Mouse (Mus musculus): Measurements from ENCODE around the gene Nubp1.
A peak's percentile ranks its signal among the peaks of the same experiment; 100 is the strongest.

The Nubp1 gene

GRCm38 (mm10) chr16:10411764-10412746 lies at the start of gene Nubp1:
Gene Nubp1, plus strand, starts transcription at chr16:10411948.
- DNase-seq (ENCODE audit: low spot score): peak; percentile 95

DNA sequence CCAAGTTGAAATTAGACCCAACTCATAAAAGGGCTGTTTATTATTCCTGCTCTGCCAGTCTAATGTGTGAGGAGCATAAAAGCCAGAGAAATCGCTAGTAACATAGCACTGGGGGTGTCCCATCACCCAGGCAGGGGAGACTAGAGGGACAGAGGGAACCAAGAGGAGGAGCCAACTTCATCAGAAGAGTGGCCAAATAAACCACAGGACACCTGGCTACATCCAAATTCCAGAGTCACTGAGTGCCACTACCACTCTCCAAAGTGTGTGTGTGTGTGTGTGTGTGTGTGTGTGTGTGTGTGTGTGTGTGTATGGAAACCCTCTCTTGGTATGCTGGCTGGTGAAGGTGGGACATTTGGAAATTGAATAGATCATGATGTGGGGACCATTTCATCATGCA lies 48.7 kb upstream of the Nubp1 start:
- no peak for DNase-seq (ENCODE audit: low spot score)

DNA sequence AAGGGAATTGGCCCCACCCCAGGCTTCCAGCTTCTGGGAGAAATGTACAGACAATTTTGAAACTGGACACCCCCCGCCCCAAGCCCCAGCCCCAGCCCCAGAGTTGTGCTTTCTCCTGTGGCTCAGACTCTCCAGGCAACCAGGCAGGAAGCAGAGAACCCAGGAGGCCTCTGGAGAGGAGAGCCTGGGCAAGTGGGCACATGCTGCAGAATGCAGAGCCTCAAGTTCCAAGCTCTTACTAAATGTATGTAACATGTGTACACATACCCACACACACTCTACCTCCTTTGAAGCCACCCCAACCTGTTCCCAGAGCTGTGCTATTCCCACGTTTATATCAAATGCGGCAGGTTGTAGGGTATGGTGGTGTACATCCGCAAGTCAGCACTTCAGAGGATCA lies 46.0 kb upstream of the Nubp1 start:
- no peak for DNase-seq (ENCODE audit: low spot score)

DNA sequence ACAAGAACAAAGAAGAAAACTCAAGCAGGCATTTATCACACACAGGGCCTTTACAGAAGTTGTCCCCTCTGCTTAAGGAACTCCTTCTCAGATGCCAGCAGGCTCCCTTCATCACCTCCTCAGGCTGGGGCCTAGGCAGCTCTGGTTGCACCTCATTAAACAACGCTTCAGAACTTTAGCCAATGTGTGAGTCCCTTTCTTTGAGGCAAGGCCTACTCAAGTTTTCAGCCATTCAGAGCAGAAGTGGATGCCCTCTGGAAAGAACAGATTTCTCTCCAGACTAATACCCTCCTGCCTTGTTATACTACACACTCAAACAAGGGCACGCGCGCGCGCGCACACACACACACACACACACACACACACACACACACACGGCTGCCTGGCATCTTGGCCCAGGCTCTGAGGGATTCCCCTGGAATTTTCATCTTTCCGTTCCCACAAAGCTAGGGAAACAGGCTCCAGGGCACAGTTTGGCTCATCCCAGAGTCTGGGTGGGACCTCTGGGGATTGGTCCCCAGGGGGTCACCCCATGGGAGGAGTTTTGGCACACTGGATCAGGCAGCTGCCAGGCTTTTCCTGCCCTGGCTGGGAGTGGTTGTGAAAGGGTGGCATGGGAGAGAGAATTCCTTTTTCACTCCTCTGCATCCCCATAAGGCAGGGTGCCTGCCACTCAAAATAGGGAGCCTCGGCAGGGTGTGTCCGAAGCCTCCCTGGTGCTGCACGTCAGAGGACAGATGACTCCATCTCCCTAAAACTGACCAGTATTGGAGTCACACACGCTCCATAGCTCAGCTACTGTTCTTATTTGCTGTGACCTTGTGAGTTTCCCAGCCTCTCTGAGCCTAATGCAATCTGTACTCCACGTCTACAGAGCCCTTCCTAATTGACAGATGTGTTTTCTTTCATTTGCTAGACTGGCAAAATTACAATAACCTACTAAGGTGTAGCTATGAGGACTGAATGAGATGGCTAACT lies 45.2 kb upstream of the Nubp1 start:
- peak; percentile 43 for DNase-seq (ENCODE audit: low spot score)

- DNase-seq (ENCODE audit: low spot score): no peak
Measured at GRCm38 (mm10) chr16:10369468-10369934, 42.2 kb upstream of the Nubp1 start.

- DNase-seq (ENCODE audit: low spot score): no peak
Measured at GRCm38 (mm10) chr16:10369996-10370395, 41.8 kb upstream of the Nubp1 start.

GRCm38 (mm10) chr16:10372372-10372771 lies 39.4 kb upstream of the Nubp1 start:
- no peak for DNase-seq (ENCODE audit: low spot score)

- DNase-seq (ENCODE audit: low spot score): peak; percentile 9
Measured at GRCm38 (mm10) chr16:10374254-10375011, 37.3 kb upstream of the Nubp1 start.

DNA sequence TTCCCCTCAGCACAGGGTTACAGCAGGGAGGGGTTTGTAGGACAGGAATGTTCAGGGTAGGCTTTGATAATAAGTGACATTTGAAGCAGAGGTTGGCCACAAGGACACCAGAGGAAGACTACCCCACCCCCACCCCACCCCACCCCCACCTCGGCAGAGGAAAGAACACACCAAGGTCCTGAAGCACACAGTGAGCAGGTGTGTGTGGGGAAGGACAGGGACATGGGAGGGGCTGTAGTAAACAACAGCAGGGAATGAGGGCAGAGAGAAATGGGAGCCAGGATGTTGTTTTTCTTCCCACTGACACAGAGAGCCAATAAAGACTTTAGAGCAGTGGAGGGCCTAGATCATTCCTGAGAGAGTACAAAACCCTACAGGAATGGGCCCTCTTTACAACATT lies 34.5 kb upstream of the Nubp1 start:
- DNase-seq (ENCODE audit: low spot score): no peak

GRCm38 (mm10) chr16:10379531-10379930 lies 32.2 kb upstream of the Nubp1 start:
- DNase-seq (ENCODE audit: low spot score): no peak

GRCm38 (mm10) chr16:10384060-10384497 lies 27.7 kb upstream of the Nubp1 start:
- DNase-seq (ENCODE audit: low spot score): no peak

- DNase-seq (ENCODE audit: low spot score): no peak
Measured at GRCm38 (mm10) chr16:10384544-10384943, 27.2 kb upstream of the Nubp1 start.

- no peak for DNase-seq (ENCODE audit: low spot score)
Measured at GRCm38 (mm10) chr16:10385261-10385660, 26.5 kb upstream of the Nubp1 start.

DNA sequence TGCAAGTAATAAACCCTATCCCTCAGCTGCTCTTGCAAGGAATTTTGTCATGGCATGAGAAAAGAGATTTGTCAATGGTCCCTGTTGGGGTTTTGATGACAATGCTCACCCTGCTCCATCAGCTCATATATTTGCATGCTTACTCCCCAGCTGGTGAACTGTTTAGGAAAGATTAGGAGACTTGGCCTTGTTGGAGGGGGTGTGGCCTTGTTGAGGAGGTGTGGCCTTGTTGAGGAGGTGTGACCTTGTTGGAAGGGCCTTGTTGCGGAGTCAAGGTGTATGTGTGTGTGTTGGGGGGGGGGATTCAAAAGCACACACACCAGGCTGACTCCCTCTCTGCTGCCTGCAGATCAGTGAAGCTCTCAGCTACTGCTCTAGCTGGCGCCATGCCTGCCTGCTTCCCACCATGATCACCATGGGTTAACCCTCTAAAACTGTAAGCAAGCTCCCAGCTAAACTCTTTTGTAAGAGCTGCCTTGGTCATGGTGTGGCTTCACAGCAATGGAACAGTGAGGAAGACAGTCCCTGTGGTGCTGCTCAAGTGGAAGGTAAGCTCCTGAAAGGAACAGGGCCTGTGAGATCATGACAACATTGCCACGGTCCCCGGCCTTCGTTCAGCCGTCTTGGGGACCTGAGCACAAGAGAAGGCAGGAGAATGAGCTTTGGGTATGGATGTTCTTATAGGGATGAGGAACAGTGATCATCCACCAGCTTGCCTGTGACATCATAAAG lies 22.9 kb upstream of the Nubp1 start:
- DNase-seq (ENCODE audit: low spot score): no peak

DNA sequence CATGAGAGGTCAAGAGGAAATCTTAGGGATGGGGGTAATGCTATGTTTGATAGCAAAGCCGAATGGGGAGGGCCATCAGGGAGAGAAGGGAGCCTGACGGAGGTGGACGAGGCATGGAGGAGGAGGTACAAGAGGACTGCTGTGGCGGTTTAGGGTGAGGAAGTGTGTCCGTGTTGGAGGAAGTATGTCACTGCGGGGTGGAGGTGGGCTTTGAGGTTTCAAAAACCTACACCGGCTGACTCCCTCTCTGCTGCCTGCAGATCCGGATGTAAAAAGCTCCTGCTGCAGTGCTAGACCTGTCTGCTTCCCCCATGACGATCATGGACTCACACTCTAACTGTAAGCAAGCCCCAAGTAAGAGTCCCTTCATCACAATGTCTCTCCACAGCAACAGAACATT lies 19.2 kb upstream of the Nubp1 start:
- no peak for DNase-seq (ENCODE audit: low spot score)

GRCm38 (mm10) chr16:10394699-10395540 lies 16.8 kb upstream of the Nubp1 start, which contains the start of gene Tekt5:
Gene Tekt5, minus strand, starts transcription at chr16:10395490.
- no peak for DNase-seq (ENCODE audit: low spot score)

DNA sequence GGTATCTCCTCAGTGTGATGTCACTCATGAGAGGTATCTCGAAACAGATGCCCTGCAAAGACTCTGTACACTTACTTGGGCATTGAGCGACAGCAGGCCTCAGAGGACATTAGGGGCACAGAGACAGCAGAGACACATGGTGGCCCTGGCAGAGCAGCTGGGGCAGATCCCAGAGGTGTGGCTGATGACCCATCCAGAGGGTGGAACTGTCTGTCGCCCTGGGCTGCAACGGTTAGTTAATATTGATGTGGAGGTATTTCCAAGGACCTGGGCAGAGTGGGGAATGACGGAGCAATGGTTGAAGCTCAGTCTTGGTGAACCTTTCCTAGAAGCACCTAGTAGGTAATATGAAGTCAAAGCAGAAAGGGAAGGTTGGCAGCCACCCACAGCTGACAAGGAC lies 13.0 kb upstream of the Nubp1 start:
- DNase-seq (ENCODE audit: low spot score): no peak

- peak; percentile 69 for DNase-seq (ENCODE audit: low spot score)
Measured at GRCm38 (mm10) chr16:10399160-10399559, 12.6 kb upstream of the Nubp1 start.

DNA sequence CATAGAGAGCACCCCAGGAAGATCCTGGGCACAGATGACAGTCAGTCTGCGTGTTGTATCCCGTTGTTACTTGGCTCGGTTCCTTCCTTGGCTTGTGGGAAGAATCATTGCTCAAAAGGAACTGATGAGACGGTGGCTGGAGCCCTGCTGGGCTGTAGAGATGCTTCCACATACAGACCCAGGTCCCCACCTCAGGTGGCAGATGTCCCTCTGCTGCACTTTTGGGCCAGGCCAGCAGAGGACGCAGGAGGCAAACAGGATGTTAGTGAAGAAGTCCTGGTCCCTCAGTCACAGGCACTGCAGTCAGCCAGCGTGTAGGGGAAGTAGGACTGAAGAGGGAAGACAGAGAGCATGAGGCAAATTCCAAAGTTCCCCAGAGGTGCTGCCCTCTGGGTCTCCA lies 4.2 kb downstream of the Nubp1 start:
- DNase-seq (ENCODE audit: low spot score): no peak

DNA sequence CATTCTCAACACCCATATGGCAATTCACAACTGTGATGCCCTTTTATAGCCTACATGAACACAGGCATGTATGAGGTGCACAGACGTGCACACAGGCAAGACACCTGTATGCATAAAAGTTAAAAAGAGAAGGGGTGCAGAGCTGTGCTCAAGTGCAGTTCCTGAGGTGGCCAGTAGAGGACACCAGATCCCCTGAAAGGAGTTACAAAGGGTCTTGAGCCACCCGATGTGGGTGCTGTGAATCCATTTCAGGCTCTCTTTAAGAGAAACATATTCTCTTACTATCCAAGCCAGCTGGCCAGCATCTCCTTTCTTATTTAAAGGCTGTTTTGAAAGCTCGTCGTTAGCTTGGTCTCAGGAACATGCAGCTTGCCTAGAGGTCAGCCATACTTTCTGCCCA lies 5.1 kb downstream of the Nubp1 start:
- no peak for DNase-seq (ENCODE audit: low spot score)
